ENCODE assay signal across 13 mouse cellular contexts in genomic region chr14:75540996-75541350, GRCm38 (mm10). TPM values are rescaled to one million over a fixed set of nuclear protein-coding genes. Genes with fewer than 3 reads are reported as not detected.
DNase-seq lines count a peak whose midpoint lies in the region; ATAC-seq and TF ChIP-seq lines count a peak whose summit lies in the region.
"Had no signal": no experiment of that assay in that cellular context is flagged by ENCODE, and none has a peak within 500 bp of the region (broad histone marks: within the 10 kb centered on the region; RNA-seq: fewer than 3 reads in every experiment).

No protein-coding gene starts in this region.

- H3K4me1 ChIP-seq in forebrain, postnatal 0 days (ENCODE audit: insufficient read depth), result no peaks in the 10 kb centered on the region
- peaks cover 32% of the 10 kb centered on the region for H3K4me1 ChIP-seq in midbrain, embryonic 14.5 days (ENCODE audit: control insufficient read depth, insufficient read depth, low read length)
- H3K4me1 ChIP-seq: embryonic facial prominence, embryonic 15.5 days had no signal

- H3K27me3 ChIP-seq in forebrain, postnatal 0 days (ENCODE audit: insufficient read depth, low read length), result no peaks in the 10 kb centered on the region
- H3K27me3 ChIP-seq in midbrain, embryonic 14.5 days (ENCODE audit: control insufficient read depth, insufficient read depth, low read length), result no peaks in the 10 kb centered on the region
- H3K27me3 ChIP-seq: embryonic facial prominence, embryonic 15.5 days had no signal

- peak; percentile 25; the same call in 1 of the 2 replicates for ATAC-seq in forebrain, postnatal 0 days
- ATAC-seq in midbrain, embryonic 14.5 days (ENCODE audit: low FRiP score, low TSS enrichment), result peak; percentile 80
- ATAC-seq: liver, postnatal 0 days had no signal

- no peak overlapping the region for H3K27ac ChIP-seq in forebrain, postnatal 0 days (ENCODE audit: low read depth, low read length)
- H3K27ac ChIP-seq in midbrain, embryonic 14.5 days (replicated peaks; ENCODE audit: low read depth, low read length), result peak overlapping the region; percentile 58
- H3K27ac ChIP-seq: embryonic facial prominence, embryonic 15.5 days; gastrocnemius, adult 2 months had no signal

- TF ChIP-seq CTCF in forebrain, postnatal 0 days (IDR thresholded peaks at IDR 0.05; ENCODE audit: low read depth), result no peak

- DNase-seq in ES-CJ7 (ENCODE audit: low read depth, low spot score), result peak; percentile 24
- DNase-seq in embryo, embryonic 11 days, result peak; percentile 77
- peak; percentile 40 for DNase-seq in forebrain, postnatal 0 days
- peak; percentile 83 for DNase-seq in midbrain, embryonic 14.5 days
- no peak for DNase-seq in thymus, postnatal 10 days (ENCODE audit: low spot score in 2 of 2)
- DNase-seq in adrenal gland, postnatal 10 days, result no peak
- no peak for DNase-seq in adrenal gland, postnatal 14 days
- no peak for DNase-seq in heart, postnatal 4 days
- DNase-seq: gastrocnemius, adult 2 months; liver, postnatal 0 days had no signal

- no peak overlapping the region for H3K4me2 ChIP-seq in forebrain, postnatal 0 days (ENCODE audit: low read depth)
- peak overlapping the region; percentile 39 for H3K4me2 ChIP-seq in midbrain, embryonic 14.5 days (ENCODE audit: low read length)
- H3K4me2 ChIP-seq: embryonic facial prominence, embryonic 15.5 days had no signal

- no peaks in the 10 kb centered on the region for H3K9me3 ChIP-seq in forebrain, postnatal 0 days (ENCODE audit: low read length)
- H3K9me3 ChIP-seq in midbrain, embryonic 14.5 days (ENCODE audit: control insufficient read depth, low read length), result no peaks in the 10 kb centered on the region
- H3K9me3 ChIP-seq: embryonic facial prominence, embryonic 15.5 days had no signal

- H3K4me3 ChIP-seq in forebrain, postnatal 0 days (ENCODE audit: low read depth, low read length), result no peak overlapping the region
- H3K4me3 ChIP-seq in midbrain, embryonic 14.5 days (replicated peaks; ENCODE audit: low read depth, low read length), result no peak overlapping the region
- H3K4me3 ChIP-seq: embryonic facial prominence, embryonic 15.5 days; gastrocnemius, adult 2 months had no signal

- 3% methylated on average over 5 of the region's 5 CpGs for WGBS in forebrain, postnatal 0 days
- 2% methylated on average over 5 of the region's 5 CpGs for WGBS in midbrain, embryonic 14.5 days

- no peak overlapping the region for H3K9ac ChIP-seq in forebrain, postnatal 0 days
- no peak overlapping the region for H3K9ac ChIP-seq in midbrain, embryonic 14.5 days (replicated peaks; ENCODE audit: low read length)
- H3K9ac ChIP-seq: embryonic facial prominence, embryonic 15.5 days; liver, postnatal 0 days had no signal

- no peaks in the 10 kb centered on the region for H3K36me3 ChIP-seq in forebrain, postnatal 0 days (ENCODE audit: insufficient read depth)
- no peaks in the 10 kb centered on the region for H3K36me3 ChIP-seq in midbrain, embryonic 14.5 days (ENCODE audit: control insufficient read depth, insufficient read depth, low read length)
- H3K36me3 ChIP-seq: embryonic facial prominence, embryonic 15.5 days had no signal

RNA-seq across cellular contexts. Expression of gene Spert, which starts 51.9 kb away (rescaled TPM):
- not detected in 2 replicates for total RNA-seq in forebrain, postnatal 0 days (2014; rRNA removed)
- polyA plus RNA-seq in forebrain, postnatal 0 days (2015; fragmentation: Nextera tagmentation; extraction: Ambion mirVana), result not detected in 2 replicates
- polyA plus RNA-seq in midbrain, embryonic 14.5 days (2014; fragmentation: Nextera tagmentation; extraction: Ambion mirVana), result not detected in 2 replicates
- not detected for total RNA-seq in adrenal gland, postnatal 10 days (2021)
- total RNA-seq in adrenal gland, postnatal 14 days (2021), result not detected in 2 replicates
- not detected for total RNA-seq in heart, postnatal 4 days (2021)
- total RNA-seq: gastrocnemius, adult 2 months; left cerebral cortex, adult 8-10 months had no signal
- polyA plus RNA-seq: embryonic facial prominence, embryonic 15.5 days; heart, embryonic 16.5 days; liver, postnatal 0 days had no signal

Comparison
In these comparisons a context has a peak if more than half of its experiments do, and no peak if none do; other contexts are left out.
1. DNase-seq: peak in ES-CJ7 (single experiment), embryo, embryonic 11 days (single experiment), forebrain, postnatal 0 days (single experiment) and midbrain, embryonic 14.5 days (single experiment); none in thymus, postnatal 10 days (0 of 2), adrenal gland, postnatal 10 days (single experiment), adrenal gland, postnatal 14 days (single experiment) and heart, postnatal 4 days (single experiment).